Mouse (Mus musculus) embryo, embryonic 11.5 days (tissue): ENCODE results near the gene Bbs4.
A peak's percentile ranks its signal among the peaks of the same experiment; 100 is the strongest.

Source experiments
- DNase-seq: peaks from one replicate; pipeline ENCODE4 v3.0.0-alpha.2; 2012; ENCODE audit warnings: low read depth, low spot score

Bbs4 gene

GRCm38 (mm10) chr9:59292493-59292875 is 60.8 kb downstream of the Bbs4 start:
- no peak for DNase-seq

DNA sequence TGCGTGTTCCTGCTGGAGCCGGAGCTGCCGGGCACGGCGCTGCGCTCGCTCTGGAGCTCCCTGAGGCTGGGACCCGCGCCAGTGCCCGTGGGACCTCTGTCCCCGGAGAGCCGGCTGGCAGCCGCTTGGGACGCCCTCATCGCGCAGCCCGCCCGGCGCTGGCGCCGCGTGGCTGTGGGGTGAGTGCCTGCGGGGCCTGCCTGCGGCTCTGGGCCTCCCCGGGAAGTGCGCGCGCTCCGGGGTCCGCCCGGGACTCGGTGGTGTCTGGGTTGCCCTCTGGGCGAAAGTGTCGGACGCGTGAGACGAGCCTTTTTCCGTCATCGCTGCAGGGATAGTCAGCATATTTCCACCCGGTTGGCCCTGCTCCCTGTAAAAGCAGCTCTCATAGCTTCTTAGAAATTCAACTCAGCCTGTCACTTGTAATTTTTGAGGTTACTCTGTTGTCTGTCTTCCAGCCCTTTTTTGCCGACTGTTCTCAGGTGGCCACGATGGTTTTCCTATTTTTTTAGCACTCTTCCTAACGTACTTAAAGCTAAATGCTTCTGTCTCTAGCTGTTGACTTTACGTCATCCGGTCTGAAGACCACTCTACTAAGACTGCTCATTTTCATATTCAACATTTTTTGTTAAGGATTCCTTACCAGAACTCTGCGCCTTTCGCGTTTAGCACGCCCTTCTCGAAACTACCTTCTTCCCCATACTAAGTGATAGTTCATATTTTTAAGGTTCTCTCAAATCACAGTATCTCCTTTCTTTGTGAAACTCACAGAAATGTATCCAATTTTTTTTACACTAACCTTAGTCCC is 61.4 kb downstream of the Bbs4 start:
- no peak for DNase-seq

DNA sequence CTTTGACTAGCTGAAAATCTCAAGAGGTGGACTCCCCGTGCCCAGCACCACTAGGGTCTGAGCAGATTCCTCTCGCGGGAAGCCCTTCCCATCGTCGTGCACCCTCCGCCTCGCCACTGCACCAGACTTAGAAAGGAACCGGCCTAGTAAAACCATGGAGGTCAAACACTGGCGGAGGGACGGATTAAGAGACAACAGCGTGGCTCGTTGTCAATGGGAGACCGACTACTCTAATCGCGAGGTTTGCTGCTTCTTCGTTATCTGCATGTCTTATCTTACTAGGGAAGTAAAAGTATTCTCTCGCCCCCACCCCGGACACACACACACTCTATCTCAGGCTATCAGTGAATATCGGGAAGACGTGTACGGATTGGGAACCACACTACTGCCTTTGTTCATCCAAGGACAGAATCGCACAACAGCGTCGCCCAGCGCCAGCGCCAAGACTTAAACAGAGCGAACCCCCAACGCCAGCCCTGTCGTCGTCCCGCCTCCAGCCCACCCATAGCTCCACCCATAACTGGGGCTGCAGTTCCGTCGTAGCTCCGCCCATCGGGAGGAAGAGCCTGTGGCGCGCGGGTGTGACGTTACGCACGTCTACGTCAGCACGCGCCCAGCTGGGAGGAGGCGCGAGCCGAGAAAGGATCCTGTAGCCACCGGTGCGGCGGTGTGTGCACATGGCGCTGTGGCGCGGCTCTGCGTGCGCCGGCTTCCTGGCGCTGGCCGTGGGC is 62.2 kb downstream of the Bbs4 start, which contains the start of gene Adpgk:
Gene Adpgk (plus strand): TSS at position 602 of the 731 bp plus-strand sequence.
- peak; percentile 100 for DNase-seq

DNA sequence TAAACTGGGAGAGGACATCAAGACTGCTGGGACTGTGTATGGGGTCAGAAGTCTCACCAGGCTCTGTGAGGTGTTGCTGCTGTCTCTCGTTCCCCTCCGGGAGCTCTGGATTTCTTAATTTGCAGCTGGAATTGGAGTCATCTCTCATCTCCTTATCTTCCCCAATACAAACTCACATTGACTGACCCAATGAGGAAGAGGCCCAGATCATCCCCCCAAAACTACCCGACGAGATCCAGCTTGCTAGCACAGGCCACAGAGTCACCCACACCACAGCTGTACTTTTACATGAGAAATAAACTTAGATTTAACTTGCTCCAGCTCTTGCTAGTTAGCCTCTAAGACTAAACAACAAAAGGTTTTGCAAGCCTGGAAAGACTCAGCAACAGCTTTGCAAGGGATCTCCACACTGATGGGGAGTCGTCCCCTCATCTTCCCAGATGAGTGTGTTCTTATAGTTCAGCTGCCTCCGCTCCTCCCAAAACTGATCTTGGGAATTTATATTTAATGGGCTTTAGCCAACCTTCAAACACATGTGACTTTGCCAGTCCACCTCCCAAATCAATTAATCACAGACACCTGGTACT is 63.7 kb downstream of the Bbs4 start:
- no peak for DNase-seq

- peak; percentile 63 for DNase-seq
Observed at GRCm38 (mm10) chr9:59288685-59289410, 64.5 kb downstream of the Bbs4 start.

- DNase-seq, result no peak
Observed at GRCm38 (mm10) chr9:59288058-59288457, 65.2 kb downstream of the Bbs4 start.

GRCm38 (mm10) chr9:59285614-59286013 is 67.7 kb downstream of the Bbs4 start:
- DNase-seq, result no peak

GRCm38 (mm10) chr9:59282683-59282986 is 70.7 kb downstream of the Bbs4 start:
- DNase-seq, result no peak

- no peak for DNase-seq
Observed at GRCm38 (mm10) chr9:59281871-59282682, 71.2 kb downstream of the Bbs4 start.

DNA sequence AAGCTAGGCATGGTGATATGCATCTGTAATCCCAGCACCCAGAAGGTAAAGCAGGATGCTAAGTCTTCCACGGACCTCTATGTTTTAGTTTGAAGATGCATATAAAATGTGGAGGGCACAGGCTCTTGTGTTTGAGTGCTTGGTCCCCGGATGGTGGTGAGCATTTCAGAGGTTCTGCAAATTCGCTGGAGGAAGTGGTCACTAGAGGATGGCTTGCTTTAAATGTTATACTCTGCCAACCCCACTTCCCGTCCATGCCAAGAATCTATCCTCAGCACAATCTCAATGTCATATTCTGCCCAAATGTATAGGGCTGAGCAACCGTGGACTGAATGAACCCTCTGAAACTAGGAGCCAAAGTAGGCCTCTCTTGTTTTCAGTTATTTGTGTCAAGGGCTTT is 72.4 kb downstream of the Bbs4 start:
- DNase-seq, result no peak

- DNase-seq, result no peak
Observed at GRCm38 (mm10) chr9:59278694-59279093, 74.6 kb downstream of the Bbs4 start.

DNA sequence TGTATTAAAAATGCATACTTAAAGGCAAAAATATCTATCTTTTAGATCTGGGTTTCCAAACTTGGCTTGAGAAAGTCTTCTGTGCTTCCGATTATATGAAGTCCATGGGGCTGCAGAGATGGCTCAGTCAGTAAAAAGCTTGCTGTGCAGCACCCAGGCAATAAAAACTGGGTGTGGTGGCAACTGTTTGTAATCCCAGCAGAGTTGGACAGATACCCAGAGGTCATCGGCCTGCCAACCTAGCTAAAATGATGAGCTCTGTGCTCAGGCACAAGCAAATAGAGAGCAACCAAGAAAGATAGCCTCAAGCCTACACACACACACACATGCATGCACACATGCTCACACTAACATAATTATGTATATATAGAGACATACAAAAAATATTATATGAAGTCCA is 75.1 kb downstream of the Bbs4 start:
- DNase-seq, result no peak

GRCm38 (mm10) chr9:59274846-59275455 is 78.4 kb downstream of the Bbs4 start:
- DNase-seq, result no peak

DNA sequence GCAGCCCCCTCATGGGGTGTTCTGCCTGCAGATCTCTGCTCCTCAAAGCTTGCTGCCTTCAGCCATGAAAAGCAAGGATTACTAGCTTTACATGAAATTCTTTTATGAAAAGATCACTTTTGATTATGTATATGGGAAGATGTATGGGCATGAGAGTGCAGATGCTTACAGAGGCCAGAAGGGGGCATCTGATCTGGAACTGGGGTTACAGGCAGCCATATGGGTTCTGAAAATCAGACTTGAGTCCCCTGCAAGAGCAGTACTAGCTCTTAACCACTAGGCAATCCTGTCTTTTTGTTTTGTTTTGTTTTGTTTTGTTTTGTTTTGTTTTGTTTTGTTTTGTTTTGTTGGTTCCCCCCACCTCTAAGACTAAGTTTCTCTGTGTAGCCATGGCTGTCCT is 80.1 kb downstream of the Bbs4 start:
- DNase-seq, result no peak
